Mouse (Mus musculus) lung, embryonic 16.5 days (tissue): ENCODE results near the gene Akap10. TPM values are rescaled to one million over a fixed set of nuclear protein-coding genes. Genes with fewer than 3 reads are reported as not detected.

Source experiments
- ATAC-seq: fragments of 200-750 bp; cut with Nextera tagmentation; 2 replicates; pipeline ENCODE4 v1.8.0; 2017; ENCODE audit warnings: low read depth, mild to moderate bottlenecking, moderate library complexity
- H3K27ac ChIP-seq: fragments of 300-500 bp; sonication (generic); 2 replicates; pipeline ENCODE4 v1.5.1; 2014; ENCODE audit warnings: mild to moderate bottlenecking, control low read depth, low read length
- H3K27me3 ChIP-seq: fragments of 300-500 bp; sonication (generic); 2 replicates; pipeline ENCODE4 v1.6.1; 2014; ENCODE audit warnings: low read depth, low read length, mixed read lengths; ENCODE audit not compliant: control insufficient read depth, insufficient read depth
- H3K36me3 ChIP-seq: fragments of 300-500 bp; sonication (generic); 2 replicates; pipeline ENCODE4 v1.6.1; 2014; ENCODE audit warnings: low read length; ENCODE audit not compliant: control insufficient read depth, insufficient read depth
- H3K4me1 ChIP-seq: fragments of 300-500 bp; sonication (generic); replicated peaks from 2 replicates; pipeline ENCODE4 v1.6.1; 2014; ENCODE audit warnings: low read length, mixed read lengths; ENCODE audit not compliant: control insufficient read depth, insufficient read depth
- H3K4me2 ChIP-seq: fragments of 300-500 bp; sonication (generic); 2 replicates; pipeline ENCODE4 v1.6.1; 2014; ENCODE audit warnings: low read depth, low read length, control low read depth
- H3K4me3 ChIP-seq: fragments of 300-500 bp; sonication (generic); 2 replicates; pipeline ENCODE4 v1.5.1; 2014; ENCODE audit warnings: mild to moderate bottlenecking, low read length, control low read depth
- H3K9ac ChIP-seq: fragments of 300-500 bp; sonication (generic); 2 replicates; pipeline ENCODE4 v1.6.1; 2014; ENCODE audit warnings: low read length, control low read depth
- H3K9me3 ChIP-seq: fragments of 300-500 bp; sonication (generic); 2 replicates; pipeline ENCODE4 v1.6.1; 2016; ENCODE audit warnings: low read length; ENCODE audit not compliant: control insufficient read depth
- WGBS: fragments of 180-500 bp; shearing (Covaris S2); extraction: QIAGEN DNeasy Blood & Tissue Kit; methylation state at CpG from one replicate; pipeline ENCODE4 v1.1.7; 2014; 5-methylcytosine and 5-hydroxymethylcytosine counted together
- polyA plus RNA-seq: library from polyadenylated mRNA; unstranded; fragments of >200 nt; fragmentation: Nextera tagmentation; extraction: Ambion mirVana; gene quantifications from 2 replicates; pipeline ENCODE4 v1.2.1, GENCODE M21; 2015

The Akap10 gene
- polyA plus RNA-seq: 14.6 and 15.5 TPM in 2 replicates

GRCm38 (mm10) chr11:61930098-61930517, at the start of gene Akap10:
Gene Akap10, minus strand, starts transcription at chr11:61930252.
- no peaks in the 10 kb centered on the region for H3K36me3 ChIP-seq
- peak within 1 kb of the TSS; percentile 95 for H3K27ac ChIP-seq
- under 1% methylated on average over 41 of the region's 43 CpGs for WGBS
- no peaks in the 10 kb centered on the region for H3K9me3 ChIP-seq
- H3K27me3 ChIP-seq: no peaks in the 10 kb centered on the region
- peaks cover 3% of the 10 kb centered on the region for H3K4me1 ChIP-seq
- H3K4me2 ChIP-seq: peak within 1 kb of the TSS; percentile 66
- H3K4me3 ChIP-seq: peak within 1 kb of the TSS; percentile 81
- peak within 1 kb of the TSS; percentile 90 for H3K9ac ChIP-seq
- peak; percentile 99 for ATAC-seq

- ATAC-seq: no peak
- no peak overlapping the region for H3K4me2 ChIP-seq
These were observed 45.7 kb upstream of the Akap10 start for GRCm38 (mm10) chr11:61975783-61976182.

GRCm38 (mm10) chr11:61974106-61974707, 44.2 kb upstream of the Akap10 start:
- H3K36me3 ChIP-seq: no peaks in the 10 kb centered on the region
- H3K4me1 ChIP-seq: peaks cover 4% of the 10 kb centered on the region; the same call in 1 of the 2 replicates
- no peak for ATAC-seq
- no peaks in the 10 kb centered on the region for H3K9me3 ChIP-seq
- no peak overlapping the region for H3K4me3 ChIP-seq
- 35% methylated on average over 13 of the region's 13 CpGs for WGBS
- H3K4me2 ChIP-seq: no peak overlapping the region
- no peaks in the 10 kb centered on the region for H3K27me3 ChIP-seq
- no peak overlapping the region for H3K9ac ChIP-seq
- no peak overlapping the region for H3K27ac ChIP-seq

More at GRCm38 (mm10) chr11:61975783-61976182, 45.7 kb upstream of the Akap10 start:
- H3K4me1 ChIP-seq: peaks cover 4% of the 10 kb centered on the region; the same call in 1 of the 2 replicates
- H3K36me3 ChIP-seq: no peaks in the 10 kb centered on the region
- no peak overlapping the region for H3K4me3 ChIP-seq
- no peaks in the 10 kb centered on the region for H3K9me3 ChIP-seq
- H3K27ac ChIP-seq: no peak overlapping the region
- H3K9ac ChIP-seq: no peak overlapping the region
- 70% methylated on average over 1 of the region's 1 CpGs for WGBS
- H3K27me3 ChIP-seq: no peaks in the 10 kb centered on the region

GRCm38 (mm10) chr11:61971441-61972221, 41.6 kb upstream of the Akap10 start:
- Histone ChIP-seq H3K9me3 (no peaks in the 10 kb centered on the region), H3K9ac (no peak overlapping the region), H3K4me2 (no peak overlapping the region), H3K4me1 (peaks cover 4% of the 10 kb centered on the region; the same call in 1 of the 2 replicates), H3K36me3 (no peaks in the 10 kb centered on the region), H3K4me3 (no peak overlapping the region), H3K27me3 (no peaks in the 10 kb centered on the region), H3K27ac (no peak overlapping the region)
- 32% methylated on average over 7 of the region's 7 CpGs for WGBS
- ATAC-seq: no peak

- H3K36me3 ChIP-seq: no peaks in the 10 kb centered on the region
- 43% methylated on average over 5 of the region's 5 CpGs for WGBS
- H3K4me3 ChIP-seq: no peak overlapping the region
- no peak overlapping the region for H3K9ac ChIP-seq
- no peak overlapping the region for H3K27ac ChIP-seq
- no peak for ATAC-seq
- H3K9me3 ChIP-seq: no peaks in the 10 kb centered on the region
- H3K4me1 ChIP-seq: peaks cover 4% of the 10 kb centered on the region; the same call in 1 of the 2 replicates
- no peaks in the 10 kb centered on the region for H3K27me3 ChIP-seq
- H3K4me2 ChIP-seq: no peak overlapping the region
These were observed 40.8 kb upstream of the Akap10 start for GRCm38 (mm10) chr11:61970901-61971300.

GRCm38 (mm10) chr11:61968875-61969274, 38.8 kb upstream of the Akap10 start:
- Histone ChIP-seq H3K9me3 (no peaks in the 10 kb centered on the region), H3K27me3 (no peaks in the 10 kb centered on the region), H3K4me2 (no peak overlapping the region), H3K27ac (no peak overlapping the region), H3K36me3 (no peaks in the 10 kb centered on the region), H3K4me3 (no peak overlapping the region), H3K4me1 (peaks cover 2% of the 10 kb centered on the region; the same call in 1 of the 2 replicates), H3K9ac (no peak overlapping the region)
- 83% methylated on average over 2 of the region's 2 CpGs for WGBS
- no peak for ATAC-seq

- no peak for ATAC-seq
- H3K4me1 ChIP-seq: no peaks in the 10 kb centered on the region
- 75% methylated on average over 8 of the region's 8 CpGs for WGBS
- no peak overlapping the region for H3K4me2 ChIP-seq
- H3K27me3 ChIP-seq: no peaks in the 10 kb centered on the region
- no peaks in the 10 kb centered on the region for H3K9me3 ChIP-seq
- H3K36me3 ChIP-seq: no peaks in the 10 kb centered on the region
- H3K4me3 ChIP-seq: no peak overlapping the region
- H3K27ac ChIP-seq: no peak overlapping the region
- H3K9ac ChIP-seq: no peak overlapping the region
These were observed 37.0 kb upstream of the Akap10 start for GRCm38 (mm10) chr11:61967034-61967433.

- H3K36me3 ChIP-seq: no peaks in the 10 kb centered on the region
- H3K4me3 ChIP-seq: no peak overlapping the region
- no peak overlapping the region for H3K27ac ChIP-seq
- H3K4me1 ChIP-seq: no peaks in the 10 kb centered on the region
- 83% methylated on average over 5 of the region's 5 CpGs for WGBS
- ATAC-seq: no peak
- H3K9ac ChIP-seq: no peak overlapping the region
- H3K27me3 ChIP-seq: no peaks in the 10 kb centered on the region
- H3K4me2 ChIP-seq: no peak overlapping the region
- H3K9me3 ChIP-seq: no peaks in the 10 kb centered on the region
These were observed 34.6 kb upstream of the Akap10 start for GRCm38 (mm10) chr11:61964611-61965010.

GRCm38 (mm10) chr11:61963193-61963592, 33.1 kb upstream of the Akap10 start:
- no peaks in the 10 kb centered on the region for H3K36me3 ChIP-seq
- 69% methylated on average over 3 of the region's 3 CpGs for WGBS
- H3K4me2 ChIP-seq: no peak overlapping the region
- no peaks in the 10 kb centered on the region for H3K4me1 ChIP-seq
- H3K4me3 ChIP-seq: no peak overlapping the region
- H3K27me3 ChIP-seq: peaks cover 2% of the 10 kb centered on the region; the same call in 1 of the 2 replicates
- no peaks in the 10 kb centered on the region for H3K9me3 ChIP-seq
- H3K9ac ChIP-seq: no peak overlapping the region
- H3K27ac ChIP-seq: no peak overlapping the region
- ATAC-seq: no peak
